Mouse (Mus musculus): ENCODE data around the gene Lrrc25. TPM values are rescaled to one million over a fixed set of nuclear protein-coding genes. Genes with fewer than 3 reads are reported as not detected.
A peak's percentile ranks its signal among the peaks of the same experiment; 100 is the strongest.

The Lrrc25 gene
- total and polyA plus RNA-seq, 3 experiments: 0.30 to 5.9 (median 2.4) TPM

- Histone ChIP-seq H3K4me3 (replicated peaks in 1 of 3; ENCODE audit: low read depth in 2 of 3, low read length in 2 of 3, poor library complexity in 1 of 3) (peak overlapping the region; percentile 10 to 44 (median 32)), H3K4me2 (ENCODE audit: insufficient read depth, low read depth, poor library complexity, severe bottlenecking) (peak overlapping the region; percentile 17), H3K9me3 (replicated peaks; ENCODE audit: low read length) (peaks cover 6% of the 10 kb centered on the region), H3K27ac (ENCODE audit: insufficient read depth, low read depth) (peak overlapping the region; percentile 64), H3K27me3 (replicated peaks) (no peaks in the 10 kb centered on the region), H3K9ac (ENCODE audit: insufficient read depth, low read depth) (no peak overlapping the region; the same call in 1 of the 2 replicates), H3K4me1 (ENCODE audit: control insufficient read depth in 1 of 2, insufficient read depth in 2 of 2) (peaks cover 19 to 59% of the 10 kb centered on the region in 2 experiments), H3K36me3 (replicated peaks in 1 of 2; ENCODE audit: control insufficient read depth in 1 of 2, insufficient read depth in 1 of 2, low read length in 1 of 2) (no peaks in the 10 kb centered on the region), H3K79me2 (replicated peaks; ENCODE audit: control insufficient read depth, extremely low read depth, insufficient read depth, poor library complexity, severe bottlenecking) (no peaks in the 10 kb centered on the region)
- dilution Hi-C loops (cut with MboI; ENCODE audit: extremely low pct_ligation_motif_present, extremely low pct_unique_long_range_greater_than_20kb, low sequenced_read_pairs) (no loop called here), in situ Hi-C loops (cut with MboI; ENCODE audit: low pct_ligation_motif_present, low pct_unique_long_range_greater_than_20kb, low sequenced_read_pairs) (no loop called here)
- DNase-seq (ENCODE audit: extremely low read depth): peak; percentile 93
- peak; percentile 57 for TF ChIP-seq RAD21 (IDR thresholded peaks at IDR 0.05; ENCODE audit: low read depth, low read length)
- no peak; the same call in 1 of the 2 replicates for TF ChIP-seq JUND (conservative IDR thresholded peaks at IDR 0.05; ENCODE audit: low read depth, low read length)
- TF ChIP-seq TCF12 (IDR thresholded peaks at IDR 0.05; ENCODE audit: low read depth, low read length): peak; percentile 86
- peak; percentile 84 for TF ChIP-seq MEF2A (IDR thresholded peaks at IDR 0.05; ENCODE audit: borderline replicate concordance, low read depth, low read length)
- TF ChIP-seq CTCF (conservative IDR thresholded peaks at IDR 0.05 in 1 of 2, IDR thresholded peaks at IDR 0.05 in 1 of 2; ENCODE audit: low read depth in 2 of 2, low read length in 2 of 2): peak; percentile 90 to 100
- peak; percentile 99 for TF ChIP-seq NELFE (IDR thresholded peaks at IDR 0.05; ENCODE audit: low read depth, low read length)
- peak; percentile 65 for TF ChIP-seq ELF1 (IDR thresholded peaks at IDR 0.05; ENCODE audit: low read depth, low read length)
- no peak for TF ChIP-seq MAFK (IDR thresholded peaks at IDR 0.05; ENCODE audit: insufficient replicate concordance, low read length)
- TF ChIP-seq TBP (conservative IDR thresholded peaks at IDR 0.05; ENCODE audit: low read depth, low read length): no peak
- TF ChIP-seq MAX (IDR thresholded peaks at IDR 0.05; ENCODE audit: low read length): peak; percentile 93
- no peak for TF ChIP-seq PAX5 (IDR thresholded peaks at IDR 0.05; ENCODE audit: low read length)
- peak; percentile 72; the same call in 1 of the 2 replicates for TF ChIP-seq IRF4 (IDR thresholded peaks at IDR 0.05; ENCODE audit: low read depth, low read length)
- 0 out of 2 replicates have a peak, but pooled peaks have one; percentile 36 for TF ChIP-seq ZMIZ1 (IDR thresholded peaks at IDR 0.05; ENCODE audit: low read depth, low read length)
- peak; percentile 87 for TF ChIP-seq MYC (IDR thresholded peaks at IDR 0.05; ENCODE audit: low read depth, low read length)
- peak; percentile 24; the same call in 1 of the 2 replicates for TF ChIP-seq EP300 (IDR thresholded peaks at IDR 0.05; ENCODE audit: low read length)
- no peak for TF ChIP-seq POLR2AphosphoS2 (IDR thresholded peaks at IDR 0.05; ENCODE audit: low read depth, low read length)
- TF ChIP-seq BHLHE40 (IDR thresholded peaks at IDR 0.05; ENCODE audit: low read depth, low read length): peak; percentile 90
- no peak for TF ChIP-seq UBTF (IDR thresholded peaks at IDR 0.05; ENCODE audit: low read depth, low read length)
- TF ChIP-seq JUN (IDR thresholded peaks at IDR 0.05; ENCODE audit: insufficient read depth, low read depth, low read length): no peak
- TF ChIP-seq CHD2 (IDR thresholded peaks at IDR 0.05; ENCODE audit: low read length): no peak; the same call in 1 of the 2 replicates
- TF ChIP-seq SMC3 (IDR thresholded peaks at IDR 0.05; ENCODE audit: low read depth, low read length): peak; percentile 97
- TF ChIP-seq ZKSCAN1 (IDR thresholded peaks at IDR 0.05; ENCODE audit: borderline replicate concordance, low read depth, low read length): no peak
- TF ChIP-seq MAZ (IDR thresholded peaks at IDR 0.05; ENCODE audit: low read depth, low read length): peak; percentile 77
- no peak for TF ChIP-seq ZNF384 (IDR thresholded peaks at IDR 0.05; ENCODE audit: low read depth, low read length)
- TF ChIP-seq CHD1 (IDR thresholded peaks at IDR 0.05; ENCODE audit: low read depth, low read length): no peak
- peak; percentile 76 for TF ChIP-seq MXI1 (IDR thresholded peaks at IDR 0.05; ENCODE audit: low read depth, low read length)
- TF ChIP-seq GABPA (IDR thresholded peaks at IDR 0.05; ENCODE audit: insufficient replicate concordance, low read depth, low read length): no peak
- no peak for TF ChIP-seq RCOR1 (conservative IDR thresholded peaks at IDR 0.05; ENCODE audit: low read depth, low read length)
- TF ChIP-seq NRF1 (IDR thresholded peaks at IDR 0.05; ENCODE audit: low read depth, low read length): peak; percentile 94
- peak; percentile 90 for TF ChIP-seq SIN3A (IDR thresholded peaks at IDR 0.05; ENCODE audit: low read length)
- TF ChIP-seq E2F4 (IDR thresholded peaks at IDR 0.05; ENCODE audit: insufficient replicate concordance, low read depth, low read length): no peak
- TF ChIP-seq USF2 (conservative IDR thresholded peaks at IDR 0.05; ENCODE audit: low read depth, low read length): no peak; the same call in 1 of the 2 replicates
- TF ChIP-seq HCFC1 (IDR thresholded peaks at IDR 0.05; ENCODE audit: low read depth, low read length): peak; percentile 69; the same call in 1 of the 2 replicates
- TF ChIP-seq KAT2A (IDR thresholded peaks at IDR 0.05; ENCODE audit: insufficient replicate concordance, low read length): peak; percentile 55; the same call in 1 of the 2 replicates
- TF ChIP-seq ETS1 (conservative IDR thresholded peaks at IDR 0.05; ENCODE audit: low read depth, low read length): peak; percentile 64
- no peak for TF ChIP-seq USF1 (IDR thresholded peaks at IDR 0.05; ENCODE audit: low read depth, low read length)
- TF ChIP-seq POLR2A (IDR thresholded peaks at IDR 0.05; ENCODE audit: low read depth, low read length): no peak; the same call in 1 of the 2 replicates
Measured at GRCm38 (mm10) chr8:70629574-70630531, 13.9 kb downstream of the Lrrc25 start.
